Mouse (Mus musculus) intestine, postnatal 0 days (tissue): ENCODE results near the gene 2310022B05Rik. TPM values are rescaled to one million over a fixed set of nuclear protein-coding genes. Genes with fewer than 3 reads are reported as not detected.

Experiments
- ATAC-seq: fragments of 200-750 bp; cut with Nextera tagmentation; 2 replicates; pipeline ENCODE4 v1.8.0; 2017; ENCODE audit warnings: mild to moderate bottlenecking, moderate TSS enrichment, moderate library complexity
- H3K27ac ChIP-seq: fragments of 300-500 bp; sonication (generic); 2 replicates; pipeline ENCODE4 v1.5.1; 2014; ENCODE audit warnings: mild to moderate bottlenecking, low read depth, low read length, moderate library complexity
- H3K27me3 ChIP-seq: fragments of 300-500 bp; sonication (generic); replicated peaks from 2 replicates; pipeline ENCODE4 v1.6.1; 2014; ENCODE audit warnings: low read length, mixed read lengths; ENCODE audit not compliant: control insufficient read depth, insufficient read depth
- H3K36me3 ChIP-seq: fragments of 300-500 bp; sonication (generic); 2 replicates; pipeline ENCODE4 v1.6.1; 2014; ENCODE audit warnings: mild to moderate bottlenecking, moderate library complexity; ENCODE audit not compliant: control insufficient read depth, insufficient read depth
- H3K4me1 ChIP-seq: fragments of 300-500 bp; sonication (generic); replicated peaks from 2 replicates; pipeline ENCODE4 v1.6.1; 2014; ENCODE audit warnings: antibody characterized with exemption, low read length, mixed read lengths; ENCODE audit not compliant: control insufficient read depth, insufficient read depth
- H3K4me2 ChIP-seq: fragments of 300-500 bp; sonication (generic); replicated peaks from 2 replicates; pipeline ENCODE4 v1.6.1; 2014; ENCODE audit warnings: low read depth, mild to moderate bottlenecking, moderate library complexity
- H3K4me3 ChIP-seq: fragments of 300-500 bp; sonication (generic); 2 replicates; pipeline ENCODE4 v1.5.1; 2014; ENCODE audit warnings: low read depth, low read length
- H3K9ac ChIP-seq: fragments of 300-500 bp; sonication (generic); 2 replicates; pipeline ENCODE4 v1.6.1; 2014; ENCODE audit warnings: mild to moderate bottlenecking, low read depth, low read length
- H3K9me3 ChIP-seq: fragments of 300-500 bp; sonication (generic); 2 replicates; pipeline ENCODE4 v1.6.1; 2016; ENCODE audit warnings: mixed run types; ENCODE audit not compliant: control insufficient read depth
- CTCF ChIP-seq: sonication (generic); IDR thresholded peaks from 2 replicates; pipeline ENCODE4 v1.5.1; 2016; ENCODE audit warnings: low read depth, mild to moderate bottlenecking, control low read depth, antibody characterized with exemption, moderate library complexity
- WGBS: fragments of 180-500 bp; shearing (Covaris S2); extraction: QIAGEN DNeasy Blood & Tissue Kit; methylation state at CpG from one replicate; pipeline ENCODE4 v1.1.7; 2014; 5-methylcytosine and 5-hydroxymethylcytosine counted together
- polyA plus RNA-seq: library from polyadenylated mRNA; unstranded; fragments of >200 nt; fragmentation: Nextera tagmentation; extraction: Ambion mirVana; gene quantifications from 2 replicates; pipeline ENCODE4 v1.2.1, GENCODE M21; 2015

2310022B05Rik gene
- polyA plus RNA-seq, 1 experiment from 2014 or later: 22.1 TPM

- Histone ChIP-seq H3K27me3 (no peaks in the 10 kb centered on the region), H3K27ac (no peak overlapping the region), H3K9me3 (no peaks in the 10 kb centered on the region), H3K4me3 (no peak overlapping the region), H3K4me2 (no peak overlapping the region), H3K9ac (no peak overlapping the region), H3K4me1 (no peaks in the 10 kb centered on the region), H3K36me3 (no peaks in the 10 kb centered on the region)
- TF ChIP-seq CTCF: peak; percentile 73
- no peak for ATAC-seq
- WGBS: 68% methylated on average over 13 of the region's 13 CpGs
These were observed 54.8 kb downstream of the 2310022B05Rik start for GRCm38 (mm10) chr8:124608239-124608971.

GRCm38 (mm10) chr8:124604066-124604465 lies 59.1 kb downstream of the 2310022B05Rik start:
- TF ChIP-seq CTCF: peak; percentile 41
- WGBS: 64% methylated on average over 5 of the region's 5 CpGs
- Histone ChIP-seq H3K4me2 (no peak overlapping the region), H3K27me3 (no peaks in the 10 kb centered on the region), H3K27ac (no peak overlapping the region), H3K9me3 (no peaks in the 10 kb centered on the region), H3K4me1 (no peaks in the 10 kb centered on the region), H3K9ac (no peak overlapping the region), H3K4me3 (no peak overlapping the region), H3K36me3 (no peaks in the 10 kb centered on the region)
- no peak for ATAC-seq

GRCm38 (mm10) chr8:124589393-124589792 lies 73.8 kb downstream of the 2310022B05Rik start:
- H3K27me3 ChIP-seq: no peaks in the 10 kb centered on the region
- H3K9ac ChIP-seq: no peak overlapping the region
- no peak overlapping the region for H3K4me3 ChIP-seq
- no peak for TF ChIP-seq CTCF
- no peaks in the 10 kb centered on the region for H3K36me3 ChIP-seq
- H3K4me1 ChIP-seq: no peaks in the 10 kb centered on the region
- no peaks in the 10 kb centered on the region for H3K9me3 ChIP-seq
- no peak overlapping the region for H3K27ac ChIP-seq
- no peak overlapping the region for H3K4me2 ChIP-seq
- WGBS: 58% methylated on average over 4 of the region's 4 CpGs
- no peak for ATAC-seq

GRCm38 (mm10) chr8:124586556-124586955 lies 76.6 kb downstream of the 2310022B05Rik start:
- no peak overlapping the region for H3K27ac ChIP-seq
- TF ChIP-seq CTCF: no peak
- no peak overlapping the region for H3K4me2 ChIP-seq
- no peaks in the 10 kb centered on the region for H3K27me3 ChIP-seq
- no peaks in the 10 kb centered on the region for H3K36me3 ChIP-seq
- H3K9me3 ChIP-seq: no peaks in the 10 kb centered on the region
- no peak overlapping the region for H3K4me3 ChIP-seq
- H3K4me1 ChIP-seq: no peaks in the 10 kb centered on the region
- H3K9ac ChIP-seq: no peak overlapping the region
- WGBS: 83% methylated on average over 2 of the region's 2 CpGs
- ATAC-seq: no peak

Other genes with a start within 250 kb of the 2310022B05Rik start
- 1.9 and 2.2 TPM in 2 replicates for gene Pgbd5, start 223.7 kb downstream of the 2310022B05Rik start, polyA plus RNA-seq
- 19.5 and 20.6 TPM in 2 replicates for gene Cog2, start 142.6 kb downstream of the 2310022B05Rik start, polyA plus RNA-seq
- 11.3 and 11.8 TPM in 2 replicates for gene Agt, start 93.7 kb downstream of the 2310022B05Rik start, polyA plus RNA-seq
- gene Capn9, start 87.3 kb downstream of the 2310022B05Rik start, polyA plus RNA-seq: 2.0 and 2.7 TPM in 2 replicates
- gene Ttc13, start 58.6 kb upstream of the 2310022B05Rik start, polyA plus RNA-seq: 19.0 and 20.2 TPM in 2 replicates
- 13.3 and 14.8 TPM in 2 replicates for gene Arv1, start 58.8 kb upstream of the 2310022B05Rik start, polyA plus RNA-seq
- 1.9 and 2.3 TPM in 2 replicates for gene Fam89a, start 88.5 kb upstream of the 2310022B05Rik start, polyA plus RNA-seq
- gene Trim67, start 129.7 kb upstream of the 2310022B05Rik start, polyA plus RNA-seq: 0.23 and 0.29 TPM in 2 replicates
- gene Gnpat, start 199.7 kb upstream of the 2310022B05Rik start, polyA plus RNA-seq: 31.0 and 31.9 TPM in 2 replicates
- gene 2810004N23Rik, start 199.8 kb upstream of the 2310022B05Rik start, polyA plus RNA-seq: 17.7 and 20.6 TPM in 2 replicates
- gene Exoc8, start 234.3 kb upstream of the 2310022B05Rik start, polyA plus RNA-seq: 4.7 and 5.4 TPM in 2 replicates
- 4.5 and 4.7 TPM in 2 replicates for gene Sprtn, start 234.5 kb upstream of the 2310022B05Rik start, polyA plus RNA-seq